Mouse (Mus musculus) right cerebral cortex, postnatal 4 days (tissue): ENCODE data around the gene Cnih4.
A peak's percentile ranks its signal among the peaks of the same experiment; 100 is the strongest.

ENCODE experiments used
- DNase-seq: peaks from one replicate; pipeline ENCODE4 v3.0.0-alpha.2; 2022

Cnih4 gene

DNA sequence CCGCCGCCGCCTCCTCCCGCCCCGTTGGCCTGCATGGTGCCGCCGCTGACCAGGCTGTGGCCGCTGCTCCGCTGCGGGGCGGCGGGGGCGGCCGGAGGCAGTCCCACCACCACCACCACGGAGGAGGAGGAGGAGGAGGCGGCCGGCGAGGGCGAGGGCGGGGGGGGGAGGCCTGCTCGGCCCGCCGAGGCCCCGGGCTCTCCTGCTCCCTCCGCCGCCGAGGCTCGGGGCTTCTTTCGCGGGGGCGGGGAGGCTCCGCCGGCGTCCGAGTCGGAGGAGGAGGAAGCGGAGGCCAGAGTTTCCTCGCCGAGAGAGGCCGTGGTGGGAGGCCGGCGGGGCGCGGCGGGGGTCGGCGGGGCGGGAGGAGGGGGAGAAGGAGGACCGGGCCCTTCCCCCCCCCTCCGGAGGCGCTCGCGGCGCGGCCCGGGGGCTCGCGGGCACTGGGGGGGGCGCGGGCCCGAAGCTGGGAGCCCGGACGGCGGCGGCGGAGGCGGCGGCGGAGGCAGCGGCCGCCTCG lies 67.0 kb downstream of the Cnih4 start:
- no peak for DNase-seq

DNA sequence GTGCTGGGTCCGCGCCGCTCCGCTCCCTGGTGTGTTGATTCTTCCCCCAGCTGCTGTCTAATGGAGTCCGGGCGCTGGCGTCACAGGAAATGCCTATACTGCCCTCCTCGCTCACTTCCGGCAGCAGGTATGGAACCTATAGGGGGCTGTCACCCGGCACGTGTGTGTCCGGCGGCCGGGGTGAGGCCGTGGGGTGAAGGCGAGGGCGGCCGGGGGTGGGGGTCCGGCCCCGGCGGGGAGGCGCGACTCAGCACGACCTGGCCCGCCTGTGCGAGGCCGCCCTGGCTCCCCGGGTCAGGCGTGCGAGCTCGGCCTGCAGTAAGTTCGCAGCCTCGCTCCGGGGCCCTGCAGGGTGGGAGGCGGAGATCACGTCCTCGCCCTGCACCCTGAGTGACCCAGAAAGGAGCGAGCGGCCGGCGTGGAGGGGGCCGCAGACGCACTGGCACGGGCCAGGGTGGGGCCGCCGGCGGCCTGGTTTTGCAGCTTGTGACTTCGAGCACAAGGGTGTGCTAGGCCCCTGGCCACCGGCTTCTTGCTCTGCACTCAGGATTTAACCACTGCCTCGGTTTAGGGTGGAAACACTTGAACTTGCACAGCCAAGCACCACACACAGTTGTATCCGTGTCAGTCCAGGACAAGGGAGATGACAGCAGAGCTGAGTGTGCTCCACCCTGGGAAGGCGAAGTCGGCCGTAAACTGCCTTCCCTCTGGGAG lies 67.6 kb downstream of the Cnih4 start, which contains the start of gene Wdr26:
Gene Wdr26 (minus strand): TSS at position 82 of the 714 bp plus-strand sequence.
- peak; percentile 73 for DNase-seq

DNA sequence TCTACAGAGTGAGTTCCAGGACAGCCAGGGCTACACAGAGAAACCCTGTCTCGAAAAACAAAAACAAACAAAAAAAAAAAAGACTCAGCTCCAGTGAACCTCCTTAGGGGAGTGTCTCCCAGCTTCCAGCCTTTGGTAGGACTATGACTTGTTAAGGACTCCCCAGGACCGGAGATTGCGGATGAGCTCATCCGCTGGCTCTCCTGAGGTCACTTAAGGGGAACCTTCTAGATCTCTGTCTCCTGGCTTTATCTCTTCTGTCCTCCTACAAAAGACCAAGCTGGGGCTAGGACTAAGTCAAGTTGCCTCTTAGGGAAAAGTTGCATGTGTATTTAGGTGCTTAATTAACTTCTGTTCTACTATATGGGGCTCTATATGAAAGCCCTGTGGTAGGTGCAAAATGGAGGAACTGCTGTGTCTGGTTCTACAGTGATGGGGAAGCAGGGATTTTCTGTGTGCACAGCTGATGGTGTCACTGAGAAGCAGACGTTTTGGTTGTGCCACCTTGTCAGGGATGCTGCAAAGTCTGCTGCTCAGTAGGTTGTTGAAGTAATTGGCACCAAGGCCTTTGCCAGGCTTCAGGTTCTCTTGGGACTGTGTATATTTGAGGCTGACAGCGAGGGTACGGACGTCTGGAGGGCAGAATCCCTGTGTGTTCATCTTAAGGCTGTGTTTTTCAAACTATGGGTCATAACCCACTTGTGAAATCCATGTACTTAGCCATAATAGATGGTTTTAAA lies 70.0 kb downstream of the Cnih4 start:
- DNase-seq: no peak

DNA sequence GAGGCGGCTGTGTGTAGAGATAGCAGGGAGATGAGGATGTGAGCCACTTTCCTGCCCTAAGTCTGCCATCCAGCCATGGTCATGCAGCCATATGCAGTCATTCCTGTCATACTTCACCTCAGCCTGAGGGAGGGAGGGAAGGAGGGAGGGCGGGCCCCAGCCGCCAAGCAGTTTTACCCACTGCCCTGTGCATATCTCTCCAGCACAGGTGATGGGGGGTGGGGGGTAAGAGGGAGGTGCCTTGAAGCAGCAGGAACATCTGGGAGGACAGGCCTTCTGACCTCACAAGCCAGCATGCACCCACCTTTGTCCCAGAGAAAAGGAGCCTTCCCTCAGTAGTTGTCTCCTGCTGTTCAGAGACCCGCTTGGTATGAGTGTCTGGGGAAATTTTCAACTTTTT lies 71.8 kb downstream of the Cnih4 start:
- no peak for DNase-seq
